Mouse (Mus musculus): ENCODE data around the gene Gata3.

Gata3 gene

GRCm38 (mm10) chr2:9885217-9885770 is 4.5 kb downstream of the Gata3 start:
- no peak for DNase-seq

DNA sequence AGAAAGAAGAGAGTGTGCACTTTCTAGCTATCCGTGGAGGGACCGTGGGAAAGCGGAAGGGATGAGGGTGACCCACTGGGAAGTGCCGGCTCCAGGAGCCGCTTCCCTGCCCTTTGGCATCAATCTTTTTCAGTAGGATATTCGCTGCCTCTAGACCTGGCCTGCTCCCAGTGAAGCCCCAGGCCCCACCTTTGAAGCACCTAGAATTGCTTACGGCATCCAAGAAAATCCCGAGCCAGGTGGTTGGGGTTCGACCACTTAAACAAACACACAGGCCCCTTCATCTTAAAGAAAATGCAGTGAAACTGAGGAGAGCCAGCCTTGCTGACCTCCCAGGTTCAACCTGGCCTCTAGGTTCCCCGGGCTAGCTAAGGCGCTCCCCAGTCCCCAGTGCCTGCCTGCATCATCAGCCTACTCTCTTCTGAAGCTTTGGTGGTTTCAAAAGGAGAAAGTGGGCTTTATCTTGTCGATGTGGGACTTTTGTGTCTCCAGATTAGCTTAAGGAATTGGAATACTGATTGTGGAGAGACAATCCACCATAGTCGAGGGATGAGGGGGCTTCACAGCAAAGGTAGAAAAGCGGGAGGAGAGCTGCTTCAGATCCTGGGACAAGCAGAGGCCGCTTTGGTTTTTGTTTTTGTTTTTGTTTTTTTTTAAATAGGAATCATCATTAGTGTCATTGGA is 5.2 kb downstream of the Gata3 start:
- DNase-seq, result no peak

- DNase-seq, result no peak
These were observed 5.9 kb downstream of the Gata3 start for GRCm38 (mm10) chr2:9883803-9884532.

GRCm38 (mm10) chr2:9882926-9883802 is 6.7 kb downstream of the Gata3 start:
- no peak for DNase-seq

- DNase-seq, result no peak
These were observed 7.4 kb downstream of the Gata3 start for GRCm38 (mm10) chr2:9882371-9882925.

DNA sequence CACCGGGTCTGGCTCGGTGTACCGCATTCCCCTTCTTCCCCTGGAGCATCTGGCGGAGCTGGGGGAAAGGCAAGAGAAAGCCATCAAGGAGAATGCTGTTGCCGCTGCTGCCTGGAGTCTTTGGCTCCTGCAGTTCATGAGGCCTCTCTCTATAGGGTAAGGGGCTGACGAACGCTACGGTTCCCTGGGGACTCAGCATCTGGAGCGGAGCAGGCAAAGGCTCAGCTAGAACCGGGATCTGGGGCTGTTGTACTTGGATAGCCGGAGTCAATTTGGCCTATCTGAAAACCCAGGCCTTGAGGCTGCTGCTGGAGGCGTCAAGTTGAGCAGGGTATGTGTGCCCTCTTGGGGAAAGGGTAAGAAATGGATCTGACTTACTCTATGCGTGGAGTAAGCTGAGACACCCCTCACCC is 8.2 kb downstream of the Gata3 start:
- no peak for DNase-seq

DNA sequence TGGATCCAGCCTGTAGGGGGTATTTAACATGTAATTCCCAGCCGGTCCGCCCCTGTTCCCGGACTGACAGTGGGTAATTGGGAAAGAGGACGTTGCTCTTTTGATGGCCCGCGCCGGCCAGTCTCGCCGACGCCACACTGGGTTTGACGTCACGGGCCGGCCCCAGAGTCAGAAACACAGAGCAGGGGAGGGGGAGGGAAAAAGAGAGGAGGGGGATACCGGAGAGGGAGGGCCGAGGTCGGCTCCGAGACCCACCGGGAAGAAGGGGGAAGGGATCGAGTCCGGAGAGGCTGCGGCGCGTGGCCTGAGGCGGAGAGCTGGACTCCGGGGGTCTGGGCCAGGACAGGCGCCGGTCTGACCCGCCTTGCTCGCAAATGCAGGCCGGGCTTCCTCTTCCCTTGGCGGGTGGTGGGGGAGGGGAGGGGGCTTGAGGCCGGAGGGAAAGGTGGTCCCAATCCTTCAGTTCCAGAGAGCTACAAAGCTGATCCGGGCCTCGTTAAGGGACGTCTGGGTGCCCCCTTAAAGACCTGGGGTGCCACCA is 8.7 kb downstream of the Gata3 start, which contains the start of gene 4930412O13Rik:
Gene 4930412O13Rik (plus strand): TSS at position 202 of the 541 bp plus-strand sequence.
- no peak for DNase-seq

DNA sequence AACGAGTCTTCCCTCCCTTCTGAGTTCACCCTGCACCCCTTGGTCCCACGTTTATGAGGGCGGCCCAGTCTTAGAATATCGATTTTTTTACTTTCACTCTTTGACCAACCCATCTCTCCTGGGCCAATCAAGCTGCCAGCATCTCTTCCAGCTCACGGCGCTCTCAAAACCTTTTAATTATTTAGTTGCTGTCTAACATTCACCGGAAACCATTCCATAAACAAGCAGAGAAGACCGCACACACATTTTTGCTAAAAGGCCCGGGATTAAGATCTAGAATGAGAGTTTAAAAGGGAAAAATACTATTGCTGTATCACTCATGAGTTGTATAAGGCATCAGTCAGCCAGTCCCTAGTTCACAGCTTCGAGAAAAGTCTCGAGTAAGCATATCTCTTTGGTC is 9.6 kb downstream of the Gata3 start:
- no peak for DNase-seq

DNA sequence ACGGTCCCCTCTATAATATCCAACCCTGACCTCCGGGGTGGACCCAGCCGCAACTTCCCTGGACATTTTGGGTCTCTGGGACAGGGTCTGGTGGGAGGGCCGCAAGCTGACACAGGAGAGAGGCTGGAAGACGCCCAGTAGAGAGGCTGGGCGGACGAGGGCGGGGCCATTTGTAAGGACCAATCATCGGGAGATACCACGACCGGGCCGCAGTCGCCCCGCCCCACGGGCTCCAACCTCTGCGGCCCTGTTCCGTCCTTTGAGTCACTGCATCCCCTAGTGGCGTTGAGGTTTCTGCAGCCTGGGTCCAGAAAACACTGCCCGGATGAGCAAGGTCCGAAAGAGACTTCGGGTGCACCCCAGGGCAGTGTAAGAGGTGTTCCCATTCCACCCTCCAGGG is 10.3 kb downstream of the Gata3 start:
- DNase-seq, result peak; percentile 85

DNA sequence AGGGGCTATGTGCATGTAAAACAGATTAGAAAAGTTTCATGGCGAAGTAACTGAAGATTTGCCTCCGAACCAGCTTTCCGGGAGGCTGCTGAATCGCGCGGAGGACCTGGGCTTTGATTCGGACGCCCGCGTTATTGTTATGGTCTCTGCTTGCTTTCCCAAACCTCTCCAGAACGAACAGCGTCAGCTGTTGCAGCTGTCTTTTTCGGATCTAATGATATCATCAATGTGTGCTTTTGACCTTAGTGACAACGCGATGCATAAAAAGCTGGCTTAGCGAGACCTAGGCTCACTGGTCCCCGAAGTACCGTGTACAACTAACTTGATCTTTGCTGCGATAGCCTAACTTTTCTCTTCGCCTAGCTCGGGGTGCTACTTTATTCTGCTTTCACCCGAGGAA is 10.7 kb downstream of the Gata3 start:
- no peak for DNase-seq

GRCm38 (mm10) chr2:9878564-9879081 is 11.2 kb downstream of the Gata3 start:
- peak; percentile 62 for DNase-seq

DNA sequence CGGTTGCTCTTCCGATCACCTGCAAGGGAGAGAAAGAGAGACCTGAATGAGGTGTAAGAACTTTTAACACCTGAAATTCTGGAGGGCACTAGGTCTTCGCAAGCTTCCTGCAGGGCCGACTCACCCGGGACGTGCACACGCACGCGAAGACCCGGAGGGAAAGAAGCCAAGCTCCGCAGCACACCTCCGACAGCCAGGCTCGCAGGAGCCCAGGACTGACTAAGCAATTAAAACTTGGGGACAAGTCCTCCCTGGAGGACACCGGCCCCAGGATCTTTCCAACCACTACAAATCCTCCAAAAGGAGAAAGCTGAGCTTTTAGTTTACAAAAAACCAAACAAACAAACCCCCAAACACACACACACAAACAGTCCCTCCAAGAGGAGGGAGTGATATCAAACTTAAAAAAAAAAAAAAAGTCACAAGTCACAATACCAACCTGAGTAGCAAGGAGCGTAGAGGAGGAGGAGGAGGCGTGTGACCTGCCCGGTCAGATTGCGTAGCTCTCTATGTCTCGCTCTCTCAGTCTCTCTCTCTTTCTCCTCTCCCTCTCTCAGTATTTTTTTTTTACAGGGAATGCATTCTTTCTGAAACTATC is 11.8 kb downstream of the Gata3 start:
- DNase-seq, result peak; percentile 36

DNA sequence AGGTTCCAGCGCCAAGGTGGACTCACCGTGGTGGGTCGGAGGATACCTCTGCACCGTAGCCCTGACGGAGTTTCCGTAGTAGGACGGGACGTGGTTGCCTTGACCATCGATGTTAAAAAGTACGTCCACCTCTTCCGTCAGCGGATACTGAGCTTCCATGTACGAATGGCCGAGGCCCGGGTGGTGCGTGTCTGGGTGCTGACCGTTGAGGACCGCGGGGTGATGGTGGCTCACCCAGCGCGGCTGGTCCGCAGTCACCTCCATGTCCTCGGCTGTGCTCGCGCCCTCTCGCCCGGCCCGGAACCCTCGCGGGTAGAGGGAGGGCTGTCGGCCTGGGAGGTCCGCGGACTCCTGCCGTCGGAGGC is 12.5 kb downstream of the Gata3 start:
- DNase-seq, result peak; percentile 36

DNA sequence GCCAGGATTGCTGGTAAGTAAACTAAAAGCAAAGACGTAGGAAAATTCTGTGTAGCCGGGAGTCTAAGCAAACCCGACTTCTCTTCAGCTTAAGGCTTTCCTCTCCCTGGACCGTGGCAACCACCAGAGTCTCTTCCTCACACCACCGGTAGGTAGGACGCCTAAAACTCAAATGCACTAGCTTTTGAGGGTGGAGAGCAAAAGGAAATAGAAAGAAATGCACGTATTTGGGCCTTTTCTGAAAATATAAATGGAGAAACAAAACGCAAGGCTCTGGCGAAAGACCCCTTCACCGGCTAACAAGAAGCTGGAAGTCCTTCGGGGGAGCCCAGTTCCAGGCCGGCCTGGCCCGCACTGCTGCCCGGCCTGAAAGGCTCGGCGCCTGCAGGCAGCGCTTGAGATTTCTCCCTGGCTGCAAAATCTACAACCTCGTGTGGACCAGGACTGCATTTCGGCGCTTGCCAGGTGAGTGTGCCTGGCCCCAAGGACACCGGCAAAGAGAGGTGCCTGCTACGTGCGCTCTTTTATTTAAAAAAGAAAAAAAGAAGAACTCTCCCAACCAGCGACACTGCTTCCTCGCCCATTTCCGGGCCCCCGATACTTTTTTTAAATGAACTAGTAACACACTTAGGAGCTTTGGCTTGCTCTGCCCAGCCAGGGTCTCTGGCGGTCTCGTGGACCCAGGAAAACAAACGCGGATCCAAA is 13.1 kb downstream of the Gata3 start:
- DNase-seq, result peak; percentile 29

DNA sequence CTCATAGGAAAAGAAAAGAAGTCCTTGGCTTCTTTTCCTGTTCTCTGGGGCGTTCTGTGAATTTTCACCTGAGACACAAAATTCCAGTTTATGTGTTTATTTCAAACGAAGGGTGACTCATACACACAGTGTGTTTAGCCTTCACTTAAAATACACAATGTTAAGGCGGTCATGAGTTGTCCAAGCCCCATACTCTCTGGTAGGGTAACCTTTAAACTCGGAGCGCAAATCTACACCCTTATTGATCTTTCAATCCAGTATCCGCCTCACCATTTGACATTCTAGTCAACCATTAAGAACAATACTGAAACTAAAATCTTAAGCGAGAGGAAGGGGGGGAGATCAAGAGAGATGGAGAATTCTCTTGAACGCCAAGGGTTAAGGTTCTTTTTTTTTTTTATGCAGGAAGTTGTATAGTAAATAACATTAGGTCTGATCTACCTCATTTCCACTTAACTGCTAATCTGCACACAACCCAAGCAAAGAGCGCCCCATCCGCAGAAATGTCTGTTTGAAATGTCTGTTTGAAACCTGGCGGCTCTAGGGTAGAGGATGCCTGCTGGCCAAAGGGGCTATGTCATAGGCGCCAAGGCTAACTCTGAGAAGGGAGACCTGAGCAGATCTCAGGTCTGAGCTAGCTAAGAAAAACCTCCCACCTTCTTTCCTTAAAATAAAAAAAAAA is 14.0 kb downstream of the Gata3 start:
- DNase-seq, result no peak

DNA sequence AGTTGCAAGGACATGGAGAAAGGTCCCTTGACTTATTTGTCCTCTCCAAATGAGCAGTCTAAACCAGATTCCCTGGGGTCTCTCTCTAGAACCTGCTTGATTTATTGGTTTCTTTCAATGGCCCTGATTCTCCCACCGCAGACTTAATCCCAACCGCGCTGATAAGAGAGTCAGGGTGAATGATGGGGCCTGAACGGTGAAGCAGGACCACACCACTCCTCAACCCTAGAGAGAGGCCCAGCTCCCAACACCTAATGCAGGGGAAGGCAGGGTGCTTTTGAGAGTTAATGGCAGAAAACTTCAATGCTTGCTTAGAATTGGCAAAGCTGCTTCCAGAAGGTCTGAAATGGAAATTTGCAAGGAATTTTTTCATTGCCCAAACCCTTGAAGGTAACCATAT is 14.6 kb downstream of the Gata3 start:
- no peak for DNase-seq

DNA sequence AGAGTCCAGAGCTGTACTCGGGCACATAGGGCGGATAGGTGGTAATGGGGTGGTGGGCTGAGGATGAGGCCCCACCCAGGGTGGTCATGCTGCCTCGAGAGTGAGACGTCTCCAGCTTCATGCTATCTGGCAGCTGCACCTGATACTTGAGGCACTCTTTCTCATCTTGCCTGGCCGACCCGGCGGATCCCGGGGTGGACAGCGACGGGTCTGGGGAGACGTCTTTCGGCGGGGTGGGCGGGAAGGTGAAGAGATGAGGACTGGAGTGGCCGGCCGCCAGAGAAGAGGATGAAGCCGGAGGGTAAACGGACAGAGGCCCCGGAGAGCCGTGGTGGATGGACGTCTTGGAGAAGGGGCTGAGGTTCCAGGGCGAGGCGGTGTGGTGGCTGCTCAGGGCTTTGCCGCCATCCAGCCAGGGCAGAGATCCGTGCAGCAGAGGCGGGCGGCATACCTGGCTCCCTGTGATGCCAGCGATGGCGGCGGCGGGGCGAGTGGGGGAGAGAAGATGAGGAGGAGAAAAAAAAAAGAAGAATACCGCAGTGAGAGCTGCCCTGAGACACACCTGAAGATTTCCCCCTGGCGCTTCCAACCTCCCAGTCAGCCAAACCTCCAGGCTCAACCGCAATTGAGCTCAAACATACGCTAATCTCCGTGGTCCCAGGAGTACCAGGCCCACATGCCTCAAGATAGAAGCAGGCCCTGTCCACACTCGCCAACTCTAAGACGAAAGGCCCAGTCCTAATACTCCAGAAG is 15.2 kb downstream of the Gata3 start:
- DNase-seq, result no peak

- DNase-seq, result no peak
These were observed 16.1 kb downstream of the Gata3 start for GRCm38 (mm10) chr2:9873757-9874156.

GRCm38 (mm10) chr2:9872682-9873081 is 17.2 kb downstream of the Gata3 start:
- no peak for DNase-seq

- no peak for DNase-seq
These were observed 18.0 kb downstream of the Gata3 start for GRCm38 (mm10) chr2:9871798-9872197.
